Mouse (Mus musculus): ENCODE data around the gene Mrgbp.

Mrgbp gene

DNA sequence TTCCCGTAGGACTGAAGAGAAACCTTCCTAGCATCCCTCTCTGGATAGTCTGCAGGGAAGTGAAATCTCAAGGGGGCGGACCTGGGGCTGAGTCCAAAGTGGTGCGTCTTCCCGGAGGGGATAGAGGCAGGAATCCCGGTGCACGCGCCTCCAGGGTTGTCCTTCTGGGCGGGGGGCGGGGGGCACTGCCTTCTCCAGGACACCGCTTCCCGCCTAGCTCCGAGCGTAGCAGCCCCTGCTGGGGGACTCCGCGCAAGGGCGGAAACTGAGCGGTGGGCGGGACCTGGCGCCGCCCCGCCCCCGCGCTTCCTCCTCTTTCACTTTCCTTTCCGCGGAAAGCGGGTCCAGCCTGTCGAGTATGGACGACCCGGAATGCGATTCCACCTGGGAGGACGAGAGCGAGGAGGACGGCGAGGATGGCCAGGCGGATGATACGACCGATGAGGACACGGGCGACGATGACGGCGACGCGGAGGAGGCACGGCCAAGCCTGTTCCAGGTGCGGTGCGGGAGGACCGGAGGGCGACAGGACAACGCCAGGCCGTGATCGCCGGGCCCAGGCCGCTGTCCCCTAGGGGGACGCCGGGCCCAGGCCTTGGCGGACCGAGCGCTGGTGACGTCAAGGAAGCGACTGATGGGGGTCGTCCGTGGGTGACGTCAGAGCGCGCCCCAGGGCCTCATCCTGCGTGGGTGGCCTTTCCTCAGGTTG lies 8.2 kb downstream of the Mrgbp start, which contains the start of gene Ogfr:
Ogfr (plus strand) TSS at position 123 of the 709 bp plus-strand sequence.
- DNase-seq (ENCODE audit: low spot score in 2 of 2): peak; percentile 70 to 75

DNA sequence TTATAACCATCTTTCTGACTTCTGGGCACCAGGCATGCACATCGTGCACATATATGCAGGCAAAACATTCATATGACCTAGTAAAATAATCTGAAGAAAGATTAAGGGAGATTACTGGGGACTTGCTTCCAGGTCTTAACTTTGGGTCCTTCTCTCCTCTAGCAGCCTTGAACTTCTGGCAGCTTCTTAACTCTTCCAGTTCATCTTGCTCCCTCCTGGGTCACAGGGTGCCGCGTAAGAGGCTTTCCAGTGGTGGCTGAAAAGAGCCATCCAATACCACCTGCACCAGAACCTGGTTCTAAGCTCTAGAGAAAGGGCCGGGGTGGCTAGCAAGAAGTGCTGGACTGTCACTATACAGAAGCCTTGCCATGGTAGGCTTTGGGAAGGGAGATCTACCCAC lies 16.4 kb downstream of the Mrgbp start, which contains the start of gene Col9a3:
Col9a3 (plus strand) TSS at position 301 of the 400 bp plus-strand sequence.
- no peak for DNase-seq (ENCODE audit: low spot score in 2 of 2)

DNA sequence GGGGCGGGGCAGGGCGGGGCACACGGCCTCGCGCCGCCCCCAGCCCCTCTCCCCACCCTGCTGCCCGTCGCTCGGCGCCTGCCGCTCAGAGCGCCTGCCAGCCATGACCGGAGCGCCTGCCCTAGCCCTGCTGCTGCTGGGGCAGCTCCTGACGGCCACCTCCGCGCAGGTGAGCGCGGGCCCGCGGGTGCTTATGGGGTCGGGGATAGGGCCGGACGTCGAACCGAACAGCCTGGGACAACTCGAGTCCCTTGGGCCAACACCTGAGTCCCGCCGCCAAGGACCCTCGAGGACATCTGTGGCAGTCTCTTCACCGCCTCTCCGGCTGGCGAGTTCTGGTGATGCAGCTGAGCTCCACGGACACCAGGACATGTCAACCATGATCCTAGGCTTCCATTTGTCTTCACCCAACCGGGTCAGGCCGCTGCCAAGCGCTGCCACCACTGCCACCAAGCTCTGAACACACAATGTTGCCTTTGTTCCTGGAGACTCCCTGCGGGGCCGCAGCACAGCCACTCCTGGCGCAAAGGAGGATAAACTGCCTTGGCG lies 17.1 kb downstream of the Mrgbp start:
- DNase-seq (ENCODE audit: low spot score in 2 of 2): no peak

DNA sequence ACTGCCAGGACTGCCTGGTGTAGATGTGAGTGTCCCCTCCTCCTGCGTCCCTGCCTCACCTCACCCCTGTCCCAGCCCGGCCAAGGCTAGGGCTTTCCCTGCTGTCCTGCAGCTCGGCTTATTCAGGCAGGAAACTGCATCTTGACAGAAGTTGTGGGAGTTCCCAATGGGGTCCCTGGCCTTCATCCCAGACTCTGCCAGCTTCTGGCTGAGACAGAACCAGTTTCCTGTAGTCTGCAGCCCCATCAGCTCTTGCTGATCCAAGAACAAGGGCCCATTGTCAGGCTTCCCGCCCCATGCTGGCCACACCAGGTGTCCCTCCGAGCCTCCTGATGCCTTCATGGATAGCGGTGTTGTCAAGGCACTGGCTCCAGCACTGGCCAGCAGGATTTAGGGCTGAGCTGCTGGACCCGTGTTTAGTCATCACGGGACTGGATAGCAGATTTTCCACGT lies 19.5 kb downstream of the Mrgbp start:
- DNase-seq (ENCODE audit: low spot score in 2 of 2): no peak

DNA sequence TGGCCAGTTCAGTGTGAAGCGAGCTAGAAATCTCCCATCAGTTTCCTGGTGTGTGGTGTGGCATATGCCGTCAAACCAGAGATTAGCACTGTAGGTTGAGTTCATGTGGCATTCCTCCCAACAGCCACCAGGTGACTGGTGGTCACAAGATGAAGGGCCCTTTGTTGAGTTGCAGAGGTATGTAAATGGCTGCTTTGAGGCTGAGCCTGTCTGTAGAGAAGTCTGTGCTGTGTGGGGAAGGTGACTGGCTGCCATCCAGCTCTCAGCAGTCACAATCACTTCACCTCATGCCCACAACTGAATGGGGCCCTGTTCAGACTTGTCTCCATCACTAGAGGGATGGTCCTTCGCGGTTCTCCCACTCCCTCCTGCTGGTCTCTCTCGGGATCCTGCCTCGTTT lies 23.7 kb downstream of the Mrgbp start:
- no peak for DNase-seq (ENCODE audit: low spot score in 2 of 2)

DNA sequence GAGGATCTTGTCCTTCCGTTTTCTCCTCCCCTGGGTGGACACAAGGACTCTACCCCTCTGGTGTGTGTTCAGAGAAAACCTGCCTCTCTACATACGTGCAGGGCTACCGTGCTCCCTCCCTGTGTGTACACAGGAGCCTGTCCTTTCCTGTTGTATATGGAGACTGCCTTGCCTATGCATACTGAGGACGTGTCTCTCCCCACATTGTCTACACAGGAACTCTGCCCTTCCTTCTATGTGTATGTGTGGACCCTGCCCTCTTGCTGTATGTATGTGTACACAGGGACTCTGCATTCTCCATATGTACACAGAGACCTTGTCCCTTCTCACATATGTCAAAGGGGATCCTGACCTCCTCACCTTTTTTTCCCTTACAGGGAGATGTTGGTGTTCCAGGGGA lies 29.2 kb downstream of the Mrgbp start:
- DNase-seq (ENCODE audit: low spot score in 2 of 2): no peak

DNA sequence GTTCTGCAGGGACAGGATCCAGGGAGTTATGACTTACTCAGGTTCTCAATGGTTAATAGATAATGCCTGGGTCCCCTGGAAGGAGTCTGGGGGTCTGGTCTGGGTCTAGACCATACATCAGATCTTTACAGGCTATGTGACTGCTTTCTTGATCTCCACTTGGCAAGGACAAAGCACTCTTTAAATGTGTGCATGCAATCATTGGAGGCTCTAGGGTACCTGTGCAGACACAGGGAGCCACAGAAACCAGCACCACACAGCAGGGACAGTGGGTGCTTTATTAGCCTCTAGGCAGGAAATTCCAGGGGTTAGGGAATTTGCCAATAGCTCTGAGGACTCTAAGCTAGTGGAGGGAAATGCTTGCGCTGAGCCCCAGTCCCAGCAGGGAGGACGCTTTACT lies 30.8 kb downstream of the Mrgbp start:
- DNase-seq (ENCODE audit: low spot score in 2 of 2): no peak

Data from right cerebral cortex, postnatal 36 days (tissue).